Mouse (Mus musculus): ENCODE measurements around the gene Nectin1.

DNA sequence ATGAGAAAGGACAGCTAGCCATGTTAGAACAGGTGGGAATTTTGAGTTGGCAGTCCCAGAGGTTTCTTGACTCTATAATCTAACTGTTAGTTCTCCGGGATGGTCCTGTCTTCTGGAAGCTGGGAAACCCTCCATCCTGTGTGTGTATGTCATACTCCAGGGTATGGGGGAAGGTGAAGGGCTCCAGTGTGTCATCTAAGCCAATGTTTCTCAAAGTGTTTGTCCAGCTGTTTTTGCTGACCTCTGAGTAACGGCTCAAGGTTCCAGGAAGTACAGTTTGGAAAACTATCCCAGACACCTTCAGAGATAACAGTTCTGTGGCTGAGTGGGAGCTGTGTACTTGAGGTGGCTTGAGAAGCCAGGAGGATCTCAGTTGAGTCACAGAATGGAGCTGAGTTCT, 56.7 kb downstream of the Nectin1 start:
- TF ChIP-seq EP300 (IDR thresholded peaks at IDR 0.05; ENCODE audit: low read length) (no peak), POLR2A (IDR thresholded peaks at IDR 0.05; ENCODE audit: low read depth, low read length) (no peak), ETS1 (conservative IDR thresholded peaks at IDR 0.05; ENCODE audit: low read depth, low read length) (no peak), CHD2 (IDR thresholded peaks at IDR 0.05; ENCODE audit: low read length) (no peak), GABPA (IDR thresholded peaks at IDR 0.05; ENCODE audit: insufficient replicate concordance, low read depth, low read length) (no peak), CTCF (conservative IDR thresholded peaks at IDR 0.05 in 1 of 2, IDR thresholded peaks at IDR 0.05 in 1 of 2; ENCODE audit: low read depth in 2 of 2, low read length in 2 of 2) (no peak), MEF2A (IDR thresholded peaks at IDR 0.05; ENCODE audit: borderline replicate concordance, low read depth, low read length) (no peak), JUND (conservative IDR thresholded peaks at IDR 0.05; ENCODE audit: low read depth, low read length) (no peak), USF1 (IDR thresholded peaks at IDR 0.05; ENCODE audit: low read depth, low read length) (no peak), ZC3H11A (IDR thresholded peaks at IDR 0.05; ENCODE audit: low read depth, low read length) (no peak), TCF12 (IDR thresholded peaks at IDR 0.05; ENCODE audit: low read depth, low read length) (no peak), NELFE (IDR thresholded peaks at IDR 0.05; ENCODE audit: low read depth, low read length) (no peak)
